Mouse (Mus musculus) bone marrow macrophage, adult 2 months (primary cell): ENCODE measurements around the gene Fblim1. TPM values are rescaled to one million over a fixed set of nuclear protein-coding genes. Genes with fewer than 3 reads are reported as not detected.

Source experiments
- H3K27ac ChIP-seq: 2 replicates; pipeline ENCODE4 v1.5.1; 2012; ENCODE audit warnings: low read depth, low read length; ENCODE audit not compliant: insufficient read depth
- H3K4me1 ChIP-seq: 2 replicates; pipeline ENCODE4 v1.6.1; 2012; ENCODE audit warnings: low read length; ENCODE audit not compliant: control insufficient read depth, insufficient read depth
- H3K4me3 ChIP-seq: 2 replicates; pipeline ENCODE4 v1.5.1; 2012; ENCODE audit warnings: mild to moderate bottlenecking, low read length, moderate library complexity; ENCODE audit not compliant: insufficient read depth
- CTCF ChIP-seq: IDR thresholded peaks from 2 replicates; pipeline ENCODE4 v1.5.1; 2012; ENCODE audit warnings: low read depth, mild to moderate bottlenecking, low read length, moderate library complexity
- POLR2A ChIP-seq: IDR thresholded peaks from 2 replicates; pipeline ENCODE4 v1.6.1; 2012; ENCODE audit warnings: mild to moderate bottlenecking, low read depth, low read length, borderline replicate concordance
- polyA plus RNA-seq: library from polyadenylated mRNA; stranded (reverse); fragments of >200 nt; gene quantifications from 2 replicates; pipeline ENCODE4 v1.2.4, GENCODE M21; 2012; ENCODE audit not compliant: missing spikeins, insufficient read depth, insufficient read length

Gene Fblim1
- polyA plus RNA-seq, 1 experiment: 65.0 TPM

- TF ChIP-seq POLR2A: no peak
- TF ChIP-seq CTCF: no peak
- Histone ChIP-seq H3K4me1 (no peaks in the 10 kb centered on the region), H3K4me3 (no peak overlapping the region), H3K27ac (no peak overlapping the region)
Observed at GRCm38 (mm10) chr4:141583919-141584318, 22.0 kb downstream of the Fblim1 start.

- Histone ChIP-seq H3K4me3 (no peak overlapping the region), H3K4me1 (no peaks in the 10 kb centered on the region), H3K27ac (no peak overlapping the region)
- TF ChIP-seq POLR2A: no peak
- no peak for TF ChIP-seq CTCF
Observed at GRCm38 (mm10) chr4:141581051-141581450, 24.8 kb downstream of the Fblim1 start.

GRCm38 (mm10) chr4:141578833-141579232, 27.1 kb downstream of the Fblim1 start:
- Histone ChIP-seq H3K4me3 (no peak overlapping the region), H3K27ac (no peak overlapping the region), H3K4me1 (peaks cover 8% of the 10 kb centered on the region)
- TF ChIP-seq CTCF (no peak), POLR2A (no peak)

GRCm38 (mm10) chr4:141576877-141577276, 29.0 kb downstream of the Fblim1 start:
- TF ChIP-seq CTCF (peak; percentile 56), POLR2A (no peak)

DNA sequence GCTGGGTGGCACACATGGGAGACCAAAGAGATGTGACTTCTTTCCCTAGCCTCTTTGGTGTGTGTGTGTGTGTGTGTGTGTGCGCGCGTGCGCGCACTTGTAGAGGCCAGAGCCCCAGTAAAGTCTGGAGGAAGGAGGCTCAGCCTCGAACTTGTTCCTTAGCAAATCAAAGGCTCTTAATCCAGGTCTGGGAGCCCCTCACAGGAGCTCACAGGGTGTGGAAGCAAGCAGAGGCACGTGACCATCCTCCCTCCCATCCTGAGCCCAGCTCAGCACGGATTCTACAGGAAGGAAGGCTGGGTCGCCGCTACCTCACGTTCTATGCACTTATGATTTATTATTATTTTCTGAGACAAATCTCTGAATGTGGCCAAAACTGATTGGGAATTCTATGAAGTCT, 29.5 kb downstream of the Fblim1 start:
- Histone ChIP-seq H3K4me1 (peaks cover 27% of the 10 kb centered on the region), H3K27ac (no peak overlapping the region), H3K4me3 (no peak overlapping the region)
- TF ChIP-seq POLR2A (no peak), CTCF (no peak)

More at GRCm38 (mm10) chr4:141576877-141577276, 29.0 kb downstream of the Fblim1 start:
- Histone ChIP-seq H3K4me1 (peaks cover 26% of the 10 kb centered on the region), H3K27ac (no peak overlapping the region), H3K4me3 (no peak overlapping the region)

- Histone ChIP-seq H3K27ac (no peak overlapping the region), H3K4me1 (peaks cover 31% of the 10 kb centered on the region), H3K4me3 (no peak overlapping the region)
- TF ChIP-seq CTCF (peak; percentile 71), POLR2A (no peak)
Observed at GRCm38 (mm10) chr4:141574789-141575702, 30.9 kb downstream of the Fblim1 start.

DNA sequence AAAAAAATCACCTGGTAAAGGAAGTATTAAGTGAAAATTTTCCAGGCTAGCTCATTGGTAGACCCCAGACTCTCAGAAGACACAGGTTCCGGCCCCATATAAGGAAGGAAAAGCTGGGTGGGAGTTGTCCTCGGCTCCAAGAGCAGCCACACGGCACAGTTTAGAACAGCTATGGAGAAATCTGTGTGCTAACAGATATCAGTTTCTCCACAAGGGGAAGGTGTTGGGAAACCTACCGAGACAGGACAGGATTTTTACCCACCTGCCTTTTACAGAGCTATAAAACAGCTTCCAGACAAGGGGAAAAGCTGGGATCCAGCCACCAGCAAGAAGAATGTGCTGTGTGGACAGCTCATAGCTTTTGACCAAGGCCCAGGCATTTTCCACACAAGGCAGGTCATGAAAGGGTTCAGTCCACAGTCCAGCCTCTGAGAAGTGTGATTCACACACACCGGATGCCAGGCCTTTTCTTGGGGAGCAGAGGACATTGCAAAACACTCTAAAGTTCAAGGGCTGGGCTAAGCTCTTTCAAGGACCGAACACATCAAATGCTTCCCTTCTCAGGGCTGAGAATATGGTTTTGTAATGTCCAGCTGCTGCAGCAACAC, 32.4 kb downstream of the Fblim1 start:
- Histone ChIP-seq H3K4me3 (no peak overlapping the region), H3K27ac (peak overlapping the region; percentile 53), H3K4me1 (peaks cover 31% of the 10 kb centered on the region)
- TF ChIP-seq CTCF: no peak
- TF ChIP-seq POLR2A: no peak

- Histone ChIP-seq H3K27ac (peak overlapping the region; percentile 53), H3K4me3 (no peak overlapping the region), H3K4me1 (peaks cover 31% of the 10 kb centered on the region)
- no peak for TF ChIP-seq CTCF
- TF ChIP-seq POLR2A: no peak
Observed at GRCm38 (mm10) chr4:141572668-141573358, 33.1 kb downstream of the Fblim1 start.

- TF ChIP-seq POLR2A (no peak), CTCF (no peak)
- no peak overlapping the region for H3K27ac ChIP-seq
- H3K4me3 ChIP-seq: no peak overlapping the region
- H3K4me1 ChIP-seq: peaks cover 31% of the 10 kb centered on the region
Observed at GRCm38 (mm10) chr4:141571934-141572333, 34.0 kb downstream of the Fblim1 start.
